Mouse (Mus musculus): ENCODE results near the gene Gm3776.
"Not testable (repeated sequence)": the region's sequence is repeated elsewhere in the genome, so short reads cannot be mapped to it uniquely, and the experiment has no call there.

The Gm3776 gene

GRCm38 (mm10) chr9:78292462-78292861 is 35.5 kb downstream of the Gm3776 start:
- DNase-seq (ENCODE audit: low spot score in 2 of 2), result not testable (repeated sequence)

DNA sequence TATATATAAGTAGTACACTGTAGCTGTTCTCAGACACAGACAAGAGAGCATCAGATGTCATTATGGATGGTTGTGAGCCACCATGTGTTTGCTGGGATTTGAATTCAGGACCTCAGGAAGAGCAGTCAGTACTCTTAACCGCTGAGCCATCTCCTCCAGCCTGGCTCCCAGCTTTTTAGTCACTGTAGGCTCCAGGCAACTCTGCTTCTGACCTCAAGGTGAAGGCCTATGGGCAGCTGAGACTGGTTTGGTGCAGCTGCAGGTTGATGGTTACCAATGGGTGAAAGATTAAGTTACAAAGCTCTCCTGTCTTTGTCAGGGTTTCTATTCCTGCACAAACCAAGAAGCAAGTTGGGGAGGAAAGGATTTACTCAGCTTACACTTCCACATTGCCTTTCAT is 36.8 kb downstream of the Gm3776 start:
- not testable (repeated sequence) for DNase-seq (ENCODE audit: low spot score in 2 of 2)

DNA sequence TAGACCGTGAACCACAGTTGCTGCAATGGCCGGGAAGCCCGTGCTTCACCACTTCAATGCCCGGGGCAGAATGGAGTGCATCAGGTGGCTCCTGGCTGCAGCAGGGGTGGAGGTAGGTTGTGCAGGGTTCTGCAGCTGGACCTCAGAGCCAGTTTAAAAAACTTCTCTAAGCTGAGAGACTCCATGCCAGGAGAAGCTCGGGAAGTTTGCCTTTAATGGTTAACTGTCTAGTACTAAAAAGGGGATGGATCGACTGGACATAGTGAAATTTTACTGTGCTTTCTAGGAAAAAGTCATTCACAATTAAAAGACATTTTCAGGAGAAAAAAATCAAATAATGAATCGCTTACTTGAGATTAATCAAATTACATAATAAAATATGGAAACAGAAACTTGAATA is 37.9 kb downstream of the Gm3776 start:
- DNase-seq (ENCODE audit: low spot score in 2 of 2), result not testable (repeated sequence)

GRCm38 (mm10) chr9:78296089-78296488 is 39.2 kb downstream of the Gm3776 start:
- DNase-seq (ENCODE audit: low spot score in 2 of 2), result peak in 1 of 2 experiments; percentile 10

DNA sequence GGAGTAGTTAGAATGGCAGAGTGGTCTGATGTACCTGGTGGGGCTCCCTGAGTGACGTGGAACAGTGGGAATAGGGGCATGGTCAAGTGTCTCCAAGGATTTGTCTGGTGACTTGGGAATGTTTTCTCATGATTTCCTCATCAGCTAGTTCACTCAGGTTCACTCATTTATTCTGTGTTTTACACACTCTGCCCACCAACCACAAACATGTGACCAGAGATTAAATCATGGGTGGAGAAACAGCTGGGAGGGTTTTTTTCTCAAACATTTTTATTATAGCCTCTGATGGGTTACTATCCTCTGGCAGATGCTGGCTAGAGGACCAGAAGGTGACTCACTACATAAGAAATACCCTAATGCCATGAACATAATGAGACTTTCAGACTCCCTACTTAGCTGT is 41.3 kb downstream of the Gm3776 start:
- DNase-seq (ENCODE audit: low spot score in 2 of 2), result no peak

GRCm38 (mm10) chr9:78299143-78299542 is 42.2 kb downstream of the Gm3776 start:
- DNase-seq (ENCODE audit: low spot score in 2 of 2), result not testable (repeated sequence)

DNA sequence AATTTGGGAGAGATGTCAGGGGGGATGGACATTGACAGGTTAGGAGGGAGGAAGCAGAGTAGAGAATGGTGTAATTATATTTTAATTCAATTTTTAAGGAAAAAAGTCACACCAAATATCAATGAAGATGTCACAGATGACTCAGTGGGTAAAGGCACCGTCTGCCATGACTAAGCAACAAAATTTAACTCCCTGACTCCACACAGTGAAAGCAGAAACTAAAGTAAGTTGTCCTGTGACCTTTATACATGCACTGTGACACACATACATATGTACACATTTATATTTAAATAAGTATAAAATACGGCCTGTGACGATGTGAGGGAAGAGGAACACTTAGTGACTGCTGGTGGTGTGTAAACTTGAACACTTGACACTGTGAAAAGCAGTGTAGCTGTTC is 51.2 kb downstream of the Gm3776 start:
- not testable (repeated sequence) for DNase-seq (ENCODE audit: low spot score in 2 of 2)

GRCm38 (mm10) chr9:78314696-78315095 is 57.8 kb downstream of the Gm3776 start, which contains the start of gene Omt2a:
Gene Omt2a, minus strand, starts transcription at chr9:78314796.
- DNase-seq (ENCODE audit: low spot score in 2 of 2), result no peak
